Mouse (Mus musculus) lung, embryonic 14.5 days (tissue): ENCODE measurements around the gene Mn1. TPM values are rescaled to one million over a fixed set of nuclear protein-coding genes. Genes with fewer than 3 reads are reported as not detected.

Source experiments
- ATAC-seq: fragments of 200-750 bp; cut with Nextera tagmentation; 2 replicates; pipeline ENCODE4 v1.8.0; 2017; ENCODE audit warnings: mild to moderate bottlenecking, moderate TSS enrichment, moderate library complexity; ENCODE audit not compliant: insufficient read depth
- DNase-seq: peaks from one replicate; pipeline ENCODE4 v3.0.0-alpha.2; 2015
- H3K27ac ChIP-seq: fragments of 300-500 bp; sonication (generic); 2 replicates; pipeline ENCODE4 v1.5.1; 2014; ENCODE audit warnings: low read depth, mild to moderate bottlenecking, moderate library complexity
- H3K27me3 ChIP-seq: fragments of 300-500 bp; sonication (generic); 2 replicates; pipeline ENCODE4 v1.6.1; 2014; ENCODE audit warnings: low read length, control low read depth; ENCODE audit not compliant: insufficient read depth
- H3K36me3 ChIP-seq: fragments of 300-500 bp; sonication (generic); 2 replicates; pipeline ENCODE4 v1.6.1; 2014; ENCODE audit warnings: control low read depth; ENCODE audit not compliant: insufficient read depth
- H3K4me1 ChIP-seq: fragments of 300-500 bp; sonication (generic); 2 replicates; pipeline ENCODE4 v1.6.1; 2014; ENCODE audit warnings: antibody characterized with exemption, control low read depth; ENCODE audit not compliant: insufficient read depth
- H3K4me2 ChIP-seq: fragments of 300-500 bp; sonication (generic); 2 replicates; pipeline ENCODE4 v1.6.1; 2014; ENCODE audit warnings: mild to moderate bottlenecking
- H3K4me3 ChIP-seq: fragments of 300-500 bp; sonication (generic); 2 replicates; pipeline ENCODE4 v1.5.1; 2014; ENCODE audit warnings: low read depth, low read length
- H3K9ac ChIP-seq: fragments of 300-500 bp; sonication (generic); 2 replicates; pipeline ENCODE4 v1.6.1; 2014
- H3K9me3 ChIP-seq: fragments of 300-500 bp; sonication (generic); 2 replicates; pipeline ENCODE4 v1.6.1; 2016; ENCODE audit warnings: low read depth, low read length, control low read depth
- CTCF ChIP-seq: IDR thresholded peaks from 2 replicates; pipeline ENCODE4 v1.5.1; 2016; ENCODE audit warnings: antibody characterized with exemption, low read depth
- WGBS: fragments of 180-500 bp; shearing (Covaris S2); extraction: QIAGEN DNeasy Blood & Tissue Kit; methylation state at CpG from one replicate; pipeline ENCODE4 v1.1.7; 2014; 5-methylcytosine and 5-hydroxymethylcytosine counted together
- polyA plus RNA-seq: library from polyadenylated mRNA; unstranded; fragments of >200 nt; fragmentation: Nextera tagmentation; extraction: Ambion mirVana; gene quantifications from 2 replicates; pipeline ENCODE4 v1.2.1, GENCODE M21; 2014

Mn1 gene
- 8.9 and 9.7 TPM in 2 replicates for polyA plus RNA-seq

- ATAC-seq = peak; percentile 90
- H3K4me1 ChIP-seq = peaks cover 24% of the 10 kb centered on the region
- under 1% methylated on average over 85 of the region's 88 CpGs for WGBS
These were observed at the start of gene Mn1 for GRCm38 (mm10) chr5:111416591-111417374. Gene Mn1, plus strand, starts transcription at chr5:111417362.

GRCm38 (mm10) chr5:111367937-111368517 lies 49.1 kb upstream of the Mn1 start:
- TF ChIP-seq CTCF = no peak
- Histone ChIP-seq H3K4me1 (no peaks in the 10 kb centered on the region), H3K27me3 (no peaks in the 10 kb centered on the region), H3K4me2 (no peak overlapping the region), H3K27ac (no peak overlapping the region), H3K36me3 (peaks cover 64% of the 10 kb centered on the region), H3K4me3 (no peak overlapping the region), H3K9me3 (no peaks in the 10 kb centered on the region), H3K9ac (no peak overlapping the region)
- DNase-seq (no peak), ATAC-seq (no peak)
- WGBS = 83% methylated on average over 11 of the region's 11 CpGs

More at GRCm38 (mm10) chr5:111416591-111417374, at the start of gene Mn1:
- peak; percentile 96 for DNase-seq
- no peak; the same call in 1 of the 2 replicates for TF ChIP-seq CTCF
- H3K4me3 ChIP-seq = peak within 1 kb of the TSS; percentile 79
- H3K36me3 ChIP-seq = peaks cover 23% of the 10 kb centered on the region
- peak within 1 kb of the TSS; percentile 87 for H3K9ac ChIP-seq
- peak within 1 kb of the TSS; percentile 98 for H3K4me2 ChIP-seq
- peaks cover 34% of the 10 kb centered on the region for H3K27me3 ChIP-seq
- H3K27ac ChIP-seq = peak within 1 kb of the TSS; percentile 87
- no peaks in the 10 kb centered on the region for H3K9me3 ChIP-seq

GRCm38 (mm10) chr5:111368576-111368975 lies 48.6 kb upstream of the Mn1 start:
- Histone ChIP-seq H3K36me3 (peaks cover 65% of the 10 kb centered on the region), H3K9me3 (no peaks in the 10 kb centered on the region), H3K4me2 (no peak overlapping the region), H3K4me1 (no peaks in the 10 kb centered on the region), H3K9ac (no peak overlapping the region), H3K27me3 (no peaks in the 10 kb centered on the region), H3K27ac (no peak overlapping the region), H3K4me3 (no peak overlapping the region)
- DNase-seq (no peak), ATAC-seq (no peak)
- no peak for TF ChIP-seq CTCF
- 80% methylated on average over 5 of the region's 5 CpGs for WGBS

- Histone ChIP-seq H3K9ac (no peak overlapping the region), H3K9me3 (no peaks in the 10 kb centered on the region), H3K27ac (no peak overlapping the region), H3K27me3 (no peaks in the 10 kb centered on the region), H3K4me3 (no peak overlapping the region), H3K36me3 (peaks cover 90% of the 10 kb centered on the region), H3K4me1 (no peaks in the 10 kb centered on the region), H3K4me2 (no peak overlapping the region)
- no peak for TF ChIP-seq CTCF
- no peak for ATAC-seq
- 80% methylated on average over 4 of the region's 4 CpGs for WGBS
- no peak for DNase-seq
These were observed 41.5 kb upstream of the Mn1 start for GRCm38 (mm10) chr5:111375616-111376015.

GRCm38 (mm10) chr5:111376276-111377020 lies 40.7 kb upstream of the Mn1 start:
- Histone ChIP-seq H3K4me1 (no peaks in the 10 kb centered on the region), H3K27ac (no peak overlapping the region), H3K4me3 (no peak overlapping the region), H3K9ac (no peak overlapping the region), H3K27me3 (no peaks in the 10 kb centered on the region), H3K36me3 (peaks cover 90% of the 10 kb centered on the region), H3K9me3 (no peaks in the 10 kb centered on the region), H3K4me2 (no peak overlapping the region)
- TF ChIP-seq CTCF = no peak
- 85% methylated on average over 24 of the region's 24 CpGs for WGBS
- DNase-seq (no peak), ATAC-seq (no peak)

GRCm38 (mm10) chr5:111378126-111378993 lies 38.8 kb upstream of the Mn1 start:
- H3K4me2 ChIP-seq = no peak overlapping the region
- no peaks in the 10 kb centered on the region for H3K4me1 ChIP-seq
- ATAC-seq = no peak
- peak; percentile 35 for DNase-seq
- H3K4me3 ChIP-seq = no peak overlapping the region
- H3K9ac ChIP-seq = no peak overlapping the region
- 69% methylated on average over 7 of the region's 7 CpGs for WGBS
- peaks cover 88% of the 10 kb centered on the region for H3K36me3 ChIP-seq
- 0 out of 2 replicates have a peak overlapping the region, but pooled peaks have one; percentile 12 for H3K27ac ChIP-seq
- no peaks in the 10 kb centered on the region for H3K9me3 ChIP-seq
- TF ChIP-seq CTCF = peak; percentile 33; the same call in 1 of the 2 replicates
- no peaks in the 10 kb centered on the region for H3K27me3 ChIP-seq
